Mouse (Mus musculus) central nervous system, embryonic 18 days (tissue): ENCODE data around the gene Napb. TPM values are rescaled to one million over a fixed set of nuclear protein-coding genes. Genes with fewer than 3 reads are reported as not detected.

Experiments used
- polyA plus RNA-seq: library from polyadenylated mRNA; depleted of rRNA; stranded (reverse); fragments of >200 nt; gene quantifications from 2 replicates; pipeline ENCODE4 v1.2.3, GENCODE M21; 2012; rRNA removed

Gene Napb
- polyA plus RNA-seq = 67.8 and 72.4 TPM in 2 replicates

DNA sequence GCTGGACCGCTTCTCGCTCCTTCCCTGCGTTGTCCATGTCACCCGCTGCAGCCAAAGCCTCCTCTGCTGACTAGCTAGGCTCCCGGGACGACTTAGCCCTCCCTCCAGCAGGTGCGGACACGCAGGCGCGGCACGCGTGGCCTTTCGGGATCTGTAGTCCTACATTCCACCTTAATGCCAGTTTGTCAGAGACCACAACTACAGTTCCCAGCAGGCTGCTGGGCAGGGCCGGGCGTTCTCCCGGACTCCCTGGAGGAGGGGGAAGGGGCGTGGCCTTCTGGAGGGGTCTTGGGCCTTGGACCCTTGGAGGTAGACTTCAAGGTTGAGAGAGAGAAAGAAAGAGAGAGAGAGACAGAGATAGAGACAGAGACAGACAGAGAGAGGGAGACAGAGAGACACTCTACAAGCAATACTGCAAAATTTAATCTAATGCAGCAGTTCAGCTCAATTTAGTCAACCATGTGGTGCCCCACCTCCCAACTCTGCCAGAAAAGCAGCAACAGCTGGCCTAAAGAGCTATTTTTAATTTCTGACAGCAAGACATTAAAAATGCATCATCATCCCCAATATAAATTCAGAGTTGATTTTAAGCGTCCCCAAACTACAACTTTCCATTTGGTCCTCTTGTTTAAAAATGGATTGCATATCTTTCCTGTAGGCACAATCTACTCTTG is at the start of gene Napb:
Gene Napb, minus strand, starts transcription at position 141 of the 674 bp plus-strand sequence.

DNA sequence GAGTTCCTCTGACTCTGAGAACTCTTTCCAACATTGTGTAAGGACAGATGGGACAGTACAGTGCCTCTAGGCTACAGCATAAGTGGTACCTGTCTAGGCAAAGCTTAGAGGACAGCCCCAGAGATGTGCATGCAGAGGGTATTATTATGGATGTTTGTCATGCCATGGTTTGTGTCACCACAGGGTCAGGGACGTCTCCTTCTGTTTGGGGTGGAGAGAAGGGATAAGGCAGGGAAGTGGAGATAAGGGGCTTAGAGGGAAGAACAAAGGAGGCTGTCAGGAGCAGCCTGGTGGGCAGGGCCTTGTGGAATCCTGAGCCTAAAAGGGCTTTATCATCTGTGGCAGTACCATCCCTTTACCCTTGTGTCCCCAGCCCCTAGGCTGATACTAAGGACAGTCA is 49.4 kb upstream of the Napb start, which contains the start of gene 8030411F24Rik:
Gene 8030411F24Rik, plus strand, starts transcription at position 301 of the 400 bp plus-strand sequence.

DNA sequence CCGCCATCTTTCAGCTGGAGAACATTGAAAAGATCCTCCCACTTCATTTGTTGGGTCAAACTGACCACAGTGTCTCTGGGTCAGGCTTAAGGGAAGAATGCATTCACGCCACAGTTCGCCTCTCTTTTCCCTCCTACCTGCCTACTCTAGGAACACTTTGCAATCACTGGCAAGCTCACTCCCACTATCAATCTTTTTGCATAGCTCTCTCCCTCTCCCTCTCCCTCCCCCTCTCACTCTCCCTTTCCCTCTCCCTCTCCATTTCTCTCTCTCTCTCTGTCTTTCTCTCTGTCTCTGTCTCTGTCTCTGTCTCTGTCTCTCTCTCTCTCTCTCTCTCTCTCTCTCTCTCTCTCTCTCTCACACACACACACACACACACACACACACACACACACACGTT is 39.1 kb upstream of the Napb start, which contains the start of gene Cst11:
Gene Cst11, minus strand, starts transcription at position 101 of the 400 bp plus-strand sequence.

DNA sequence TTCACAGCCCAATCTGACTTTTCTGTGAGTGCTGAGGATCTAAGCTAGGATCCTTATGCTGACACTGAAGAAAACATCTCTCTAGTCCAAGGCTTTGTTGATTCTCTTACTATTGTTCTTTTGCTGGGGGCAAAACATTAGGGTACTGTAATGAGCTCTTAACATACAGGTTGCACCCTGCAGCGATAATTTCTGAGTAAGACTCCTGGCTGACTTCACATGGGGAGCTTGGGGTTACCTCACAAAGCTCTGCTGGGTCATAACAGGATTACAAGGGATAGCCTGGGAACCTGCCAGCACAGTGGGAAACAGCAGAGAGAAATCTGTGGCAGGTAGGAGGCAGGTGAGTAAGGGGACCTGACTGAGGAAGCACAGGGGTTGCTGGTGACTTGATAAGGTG is 17.8 kb upstream of the Napb start, which contains the start of gene Cstl1:
Gene Cstl1, plus strand, starts transcription at position 301 of the 400 bp plus-strand sequence.

DNA sequence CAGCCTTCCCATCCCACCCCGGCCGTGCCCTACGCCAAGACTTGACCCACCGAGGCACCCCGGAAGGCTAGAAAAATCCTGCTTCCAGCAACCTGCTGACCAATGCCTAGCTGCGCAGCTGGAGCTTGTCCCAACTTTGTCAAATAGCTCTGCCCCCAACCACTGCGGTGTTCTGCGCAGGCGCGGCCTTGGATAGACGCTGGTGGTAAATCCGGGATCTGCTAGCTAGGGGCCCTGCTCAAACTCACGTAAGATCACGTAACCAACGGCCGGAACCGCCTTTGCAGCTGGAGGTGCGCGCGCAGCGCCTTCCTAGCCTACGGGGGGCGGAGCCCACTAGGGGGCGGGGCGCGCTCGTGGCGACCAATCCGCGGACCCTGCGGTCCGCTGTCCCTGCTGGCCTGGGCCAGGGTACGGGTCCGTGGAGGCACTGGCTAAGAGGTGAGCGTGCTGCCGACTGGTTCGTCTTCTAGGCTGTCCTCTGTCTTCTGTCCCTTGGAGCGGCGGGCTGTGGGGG is 51.4 kb downstream of the Napb start, which contains the start of gene Gzf1:
Gene Gzf1, plus strand, starts transcription at position 249 of the 517 bp plus-strand sequence.

DNA sequence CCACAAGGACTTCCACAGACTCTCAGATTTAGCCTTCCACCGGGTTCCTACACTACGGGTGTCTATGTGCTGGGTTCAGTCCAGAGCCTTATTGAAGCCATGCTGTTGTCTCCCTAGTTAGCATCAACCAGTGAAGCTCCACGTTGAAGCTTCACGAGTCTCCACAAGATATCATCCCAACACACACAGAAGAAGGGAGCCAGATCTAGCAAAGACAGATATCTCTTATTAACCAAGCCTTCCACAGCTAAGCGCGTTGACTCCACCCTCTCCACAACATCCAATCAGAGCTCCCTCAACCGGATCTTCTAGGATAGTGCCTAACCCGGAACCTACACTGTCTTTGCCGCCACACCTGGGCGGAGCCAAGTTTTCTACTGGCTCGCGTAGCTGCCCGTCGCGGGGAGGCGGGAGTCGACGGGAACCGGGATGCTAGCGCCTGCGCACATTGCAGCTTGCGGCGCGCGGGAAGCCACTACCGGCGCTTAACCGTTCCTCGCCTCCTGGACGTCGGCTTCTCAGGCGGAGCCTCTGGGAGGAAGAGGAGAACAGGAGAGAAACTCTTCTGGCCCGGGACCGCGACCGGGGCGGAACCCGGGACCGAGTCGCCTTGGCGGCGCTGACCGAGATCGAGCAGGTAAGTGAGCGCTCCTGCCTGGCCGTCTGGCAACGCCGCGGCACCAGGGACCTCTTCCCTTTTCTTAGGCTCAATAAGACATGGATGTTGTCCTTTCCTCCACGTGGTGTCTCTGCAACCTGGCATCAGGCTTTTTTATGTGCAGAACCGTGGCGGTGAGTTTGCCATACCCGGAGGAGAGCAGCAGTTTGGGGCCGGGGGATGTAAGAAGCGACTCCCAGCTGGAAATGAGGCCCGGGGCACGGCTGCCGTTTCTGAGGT is 59.8 kb downstream of the Napb start, which contains the start of gene Nxt1:
Gene Nxt1, plus strand, starts transcription at position 403 of the 898 bp plus-strand sequence.

Other genes starting within 250 kb of the Napb start
- gene Nxt1, start 59.9 kb downstream of the Napb start, polyA plus RNA-seq = 35.2 and 39.2 TPM in 2 replicates
- 14.7 and 15.1 TPM in 2 replicates for gene Gzf1, start 51.4 kb downstream of the Napb start, polyA plus RNA-seq
- gene Cstl1, start 17.9 kb upstream of the Napb start, polyA plus RNA-seq = 0.19 TPM in 1 of 2 replicates, not detected in the other
- gene Cst11, start 39.0 kb upstream of the Napb start, polyA plus RNA-seq = not detected in 2 replicates
- gene 8030411F24Rik, start 49.5 kb upstream of the Napb start, polyA plus RNA-seq = not detected in 2 replicates
- gene Cst12, start 56.9 kb upstream of the Napb start, polyA plus RNA-seq = 0.16 and 0.25 TPM in 2 replicates
- gene Cst8, start 66.3 kb upstream of the Napb start, polyA plus RNA-seq = not detected in 2 replicates
- gene Cst13, start 87.6 kb upstream of the Napb start, polyA plus RNA-seq = not detected in 2 replicates
- gene Cst9, start 102.7 kb upstream of the Napb start, polyA plus RNA-seq = not detected in 2 replicates
- gene 9230104L09Rik, start 132.6 kb upstream of the Napb start, polyA plus RNA-seq = not detected in 2 replicates
- gene Cst3, start 143.2 kb upstream of the Napb start, polyA plus RNA-seq = 687 and 831 TPM in 2 replicates